Mouse (Mus musculus) cerebellum, postnatal 10 days (tissue): Measurements from ENCODE around the gene Ecpas.

Source experiments
- DNase-seq, 2 experiments: peaks; one replicate each; pipeline ENCODE4 v3.0.0; 2021; ENCODE audit warnings: mixed read lengths in 2 of 2

The Ecpas gene

DNA sequence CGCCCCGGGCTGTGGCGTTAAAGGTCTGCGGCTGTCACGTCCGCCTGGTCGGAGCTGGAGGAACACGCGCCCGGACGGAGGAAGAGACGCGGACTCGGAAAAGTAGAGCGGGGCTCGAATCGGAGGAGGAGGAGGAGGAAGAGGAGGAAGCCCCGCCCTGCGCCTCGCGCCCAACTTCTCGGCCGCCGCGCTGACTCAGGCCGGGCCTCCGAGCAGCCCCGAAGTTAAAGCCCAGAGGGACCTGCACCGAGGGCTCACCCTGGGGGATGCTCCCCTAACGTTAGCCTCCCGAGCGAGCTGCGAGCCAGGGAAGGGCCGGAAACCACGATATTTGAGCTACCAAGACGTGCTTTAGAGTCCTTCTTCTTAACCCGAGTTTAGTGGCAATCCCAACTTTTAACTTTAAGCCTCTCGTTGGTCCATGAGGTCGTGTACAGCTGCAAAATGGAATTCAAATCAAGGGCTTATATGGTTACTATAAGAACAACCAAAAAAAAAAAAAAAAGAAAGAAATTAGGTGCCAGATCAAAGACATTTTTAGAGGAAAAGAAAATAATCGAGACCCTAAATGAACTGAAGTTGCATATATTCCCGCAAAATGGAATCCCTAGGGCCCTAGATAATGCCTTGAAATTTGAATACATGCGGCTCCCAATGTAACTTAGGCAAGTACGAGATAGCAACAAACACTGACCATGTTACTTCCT, at the start of gene Ecpas:
Gene Ecpas, minus strand, starts transcription at position 121 of the 707 bp plus-strand sequence.
- DNase-seq = peak; percentile 79 to 83

GRCm38 (mm10) chr4:58961719-58962118, 49.2 kb upstream of the Ecpas start:
- no peak for DNase-seq

GRCm38 (mm10) chr4:58952630-58953029, 40.1 kb upstream of the Ecpas start:
- DNase-seq = no peak

- no peak for DNase-seq
These were observed 35.8 kb upstream of the Ecpas start for GRCm38 (mm10) chr4:58948391-58948790.

DNA sequence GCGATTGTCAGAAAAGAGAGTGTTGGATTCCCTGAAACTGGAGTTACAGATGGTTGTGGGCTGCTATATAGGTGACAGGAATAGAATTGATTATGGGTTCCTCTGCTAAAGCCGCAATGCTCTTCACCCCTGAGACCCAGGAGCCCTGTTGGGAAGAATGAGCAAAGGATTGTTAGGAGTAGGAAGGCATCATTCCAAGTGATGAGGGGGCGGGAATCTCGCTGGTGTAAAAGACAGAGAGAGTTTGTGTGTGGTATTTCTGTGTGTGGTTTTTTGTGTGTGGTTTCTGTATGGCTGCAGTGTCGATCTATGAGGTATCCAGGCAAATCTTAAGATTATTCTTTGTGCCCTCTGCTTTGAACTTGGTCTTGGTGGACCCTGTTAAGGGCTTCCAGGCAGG, 32.1 kb upstream of the Ecpas start:
- no peak for DNase-seq

- DNase-seq = no peak
These were observed 31.6 kb upstream of the Ecpas start for GRCm38 (mm10) chr4:58944206-58944553.

DNA sequence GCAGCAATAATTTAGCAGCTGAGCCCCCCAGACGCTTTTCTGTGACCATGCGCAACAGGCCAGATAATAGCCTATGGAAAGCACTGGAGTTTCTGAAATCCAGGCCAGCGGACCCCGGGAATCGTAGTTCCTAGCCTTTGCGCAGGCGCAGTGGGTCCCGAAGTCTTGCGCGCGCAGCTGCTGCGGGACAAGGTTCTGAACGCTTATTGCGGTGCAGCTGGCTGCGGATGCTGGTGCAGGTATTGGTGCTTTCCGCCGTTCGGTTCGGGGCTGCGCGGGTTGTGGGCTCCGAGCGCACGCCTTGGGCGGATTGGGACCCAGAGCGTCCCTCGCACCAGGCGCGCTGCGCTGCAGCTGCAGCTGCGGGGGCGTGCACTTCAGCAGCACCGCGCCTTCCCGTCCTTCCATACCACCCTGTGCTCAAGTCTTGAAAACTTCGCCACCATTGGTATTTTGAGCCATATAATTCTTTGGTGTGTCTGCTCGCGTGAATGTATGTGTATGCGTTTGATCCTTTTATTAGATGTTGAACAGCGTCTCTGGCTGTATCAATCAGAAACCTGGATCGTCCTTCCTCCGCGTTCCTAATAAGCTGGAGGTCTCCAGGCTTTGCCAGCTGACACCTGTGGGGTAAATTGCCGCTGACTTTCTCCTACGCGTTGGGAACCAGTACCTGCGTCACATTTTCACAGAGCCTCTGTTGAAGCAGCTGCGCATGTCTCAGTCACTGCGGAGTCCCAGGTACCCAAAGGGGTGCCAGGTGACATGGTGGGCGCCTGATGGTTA, 31.1 kb upstream of the Ecpas start, which contains the start of gene Zkscan16:
Gene Zkscan16, plus strand, starts transcription at position 209 of the 786 bp plus-strand sequence.
- peak; percentile 92 to 94 for DNase-seq

GRCm38 (mm10) chr4:58942942-58943341, 30.4 kb upstream of the Ecpas start:
- no peak for DNase-seq

DNA sequence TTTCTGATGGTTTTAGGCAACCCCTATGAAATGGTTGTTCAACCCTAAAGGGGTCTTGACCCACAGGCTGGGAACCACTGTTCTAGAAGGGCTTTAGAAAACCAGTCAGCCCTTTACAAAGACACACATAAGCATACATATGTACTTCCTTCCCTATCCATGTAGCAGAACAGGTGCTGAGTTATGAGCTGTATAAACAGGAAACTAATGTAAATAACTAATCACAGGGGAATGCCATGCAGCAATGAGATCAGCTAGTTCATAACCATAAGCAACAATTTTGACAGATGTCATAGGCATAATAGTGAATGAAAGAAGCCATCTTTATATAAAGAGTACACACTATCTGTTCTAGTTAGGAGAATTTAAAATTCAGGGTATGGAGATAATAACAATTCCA, 29.1 kb upstream of the Ecpas start:
- no peak for DNase-seq

DNA sequence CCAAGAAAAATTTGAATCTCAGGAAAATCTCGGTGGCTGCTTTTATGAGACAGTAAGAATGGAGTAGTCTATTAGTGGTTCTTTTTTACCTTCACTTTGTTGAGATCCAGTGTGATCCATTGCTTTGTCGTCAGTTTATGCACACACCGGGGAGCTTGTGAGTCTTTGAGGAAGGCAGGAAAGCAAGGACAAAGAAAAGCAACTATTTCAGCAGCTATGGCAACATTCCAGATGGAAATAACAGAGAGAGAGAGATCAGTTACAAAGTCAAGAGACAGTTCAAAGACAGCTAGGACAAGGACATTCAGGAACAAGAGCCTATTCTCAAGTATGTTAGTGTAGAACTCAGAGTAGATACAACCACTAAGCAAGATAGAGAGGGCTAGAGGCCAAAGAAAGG, 23.3 kb upstream of the Ecpas start:
- no peak for DNase-seq

- peak; percentile 85 to 87 for DNase-seq
These were observed 22.4 kb upstream of the Ecpas start for GRCm38 (mm10) chr4:58934746-58935476.

DNA sequence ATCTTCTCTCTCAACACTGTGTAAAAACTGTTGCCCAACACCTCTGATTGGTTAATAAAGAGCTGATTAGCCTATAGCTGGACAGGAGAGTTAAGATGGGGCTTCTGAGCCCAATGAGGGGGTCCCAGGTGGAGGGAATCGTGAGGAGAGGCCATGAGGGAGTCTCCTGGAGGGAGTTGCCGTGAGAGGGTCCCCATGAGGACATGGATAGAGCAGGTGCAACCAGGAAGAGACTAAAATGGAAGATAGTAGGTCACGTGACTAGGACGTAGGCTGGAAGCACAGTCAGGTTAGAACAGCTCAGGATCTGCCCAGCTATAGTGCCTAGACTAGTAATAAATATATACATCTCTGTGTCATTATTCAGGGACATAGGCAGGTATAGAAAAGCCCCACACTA, 21.8 kb upstream of the Ecpas start:
- no peak for DNase-seq

DNA sequence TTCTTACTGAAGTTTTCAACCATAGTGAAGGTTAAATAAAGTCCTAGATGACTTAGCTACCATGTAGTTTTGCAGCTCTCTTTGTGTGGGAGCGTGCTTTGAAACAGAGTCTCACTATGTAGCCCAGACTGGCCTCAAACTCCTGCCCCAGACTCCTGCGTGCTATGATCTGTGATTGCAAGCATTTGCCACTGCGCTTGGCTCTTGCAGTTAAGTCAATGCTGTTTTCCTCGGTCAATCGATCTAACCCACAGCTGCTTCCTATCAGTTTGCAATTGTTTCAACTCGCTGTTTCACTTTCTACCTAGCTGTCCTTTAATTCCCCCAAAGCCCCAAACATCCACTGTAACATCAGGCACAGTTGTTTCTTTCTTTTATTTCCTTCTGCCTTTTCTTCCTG, 20.0 kb upstream of the Ecpas start:
- DNase-seq = no peak

DNA sequence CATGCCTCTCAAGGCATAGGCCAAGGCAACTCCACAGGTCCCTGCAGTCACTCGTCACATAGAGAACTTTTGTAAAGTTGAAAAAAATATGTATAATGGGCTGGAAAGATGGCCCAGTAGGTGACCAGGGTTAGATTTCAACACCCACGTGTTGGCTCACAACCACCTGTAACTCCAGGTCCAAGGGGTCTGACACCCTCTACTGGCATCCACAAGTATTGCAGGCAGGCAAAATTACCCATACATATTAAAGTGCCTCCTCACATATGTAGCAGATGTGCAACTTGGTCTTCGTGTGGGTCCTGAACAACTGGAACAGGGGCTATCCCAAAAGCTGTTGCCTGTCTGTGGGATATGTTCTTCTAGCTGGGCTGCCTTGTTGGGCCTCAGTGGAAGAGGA, 15.1 kb upstream of the Ecpas start:
- DNase-seq = no peak

DNA sequence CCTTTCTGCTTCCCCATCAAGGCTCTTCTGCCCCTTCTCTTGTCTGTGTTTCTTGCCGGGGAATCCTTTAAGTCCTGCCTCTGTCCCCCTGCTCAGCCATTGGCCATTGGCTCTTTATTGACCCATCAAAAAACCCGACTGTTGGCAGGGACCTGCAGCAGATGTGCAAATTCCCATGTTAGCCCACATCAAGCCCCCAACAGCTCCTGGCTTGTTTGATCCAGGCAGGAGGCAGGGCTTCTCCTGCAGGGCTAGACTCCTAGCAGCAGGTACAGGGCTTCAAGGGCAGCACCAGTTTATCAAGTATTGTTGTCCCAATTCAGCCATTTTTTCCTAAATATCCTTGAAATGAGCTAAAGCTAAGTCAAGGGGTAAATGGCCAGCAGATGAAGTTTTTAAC, 13.6 kb upstream of the Ecpas start:
- no peak for DNase-seq

DNA sequence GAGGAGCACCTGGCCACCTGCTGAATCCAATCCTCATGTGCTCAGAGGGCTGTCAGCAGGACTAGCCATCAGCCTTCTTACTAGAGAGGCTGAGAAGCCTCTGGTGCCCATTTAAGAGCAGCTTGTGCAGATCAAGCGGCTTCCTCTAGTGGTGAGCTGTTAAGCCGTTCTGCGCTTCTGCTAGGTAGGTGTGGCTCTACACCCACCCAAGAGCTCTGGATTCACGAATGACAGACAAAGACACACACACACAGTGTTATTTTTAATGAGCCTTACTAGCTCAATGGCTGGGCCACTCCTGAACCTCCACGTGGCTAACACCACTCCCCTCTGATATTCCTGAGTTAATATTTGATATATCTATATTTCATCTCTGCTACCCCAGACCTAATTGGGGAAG, 13.1 kb upstream of the Ecpas start:
- DNase-seq = no peak

DNA sequence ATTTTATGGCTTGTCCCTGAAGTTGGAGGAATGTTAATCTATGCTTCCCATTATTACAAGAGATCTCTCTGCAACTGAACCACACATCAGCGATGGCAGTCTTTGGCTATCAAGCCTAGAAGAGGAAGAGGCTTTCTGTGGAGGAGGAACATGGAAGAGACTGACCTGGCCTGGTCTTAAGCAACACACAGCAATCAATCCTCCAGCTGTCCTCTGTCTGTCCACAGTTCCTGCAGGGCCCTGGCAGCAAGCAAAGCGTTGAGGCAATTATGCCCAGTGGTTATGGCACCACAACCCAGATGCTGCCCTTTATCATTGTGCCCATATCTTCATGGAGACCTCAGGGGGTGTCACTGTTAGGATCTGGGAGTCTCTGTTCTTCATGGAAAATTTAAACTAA, 11.4 kb upstream of the Ecpas start:
- DNase-seq = no peak

DNA sequence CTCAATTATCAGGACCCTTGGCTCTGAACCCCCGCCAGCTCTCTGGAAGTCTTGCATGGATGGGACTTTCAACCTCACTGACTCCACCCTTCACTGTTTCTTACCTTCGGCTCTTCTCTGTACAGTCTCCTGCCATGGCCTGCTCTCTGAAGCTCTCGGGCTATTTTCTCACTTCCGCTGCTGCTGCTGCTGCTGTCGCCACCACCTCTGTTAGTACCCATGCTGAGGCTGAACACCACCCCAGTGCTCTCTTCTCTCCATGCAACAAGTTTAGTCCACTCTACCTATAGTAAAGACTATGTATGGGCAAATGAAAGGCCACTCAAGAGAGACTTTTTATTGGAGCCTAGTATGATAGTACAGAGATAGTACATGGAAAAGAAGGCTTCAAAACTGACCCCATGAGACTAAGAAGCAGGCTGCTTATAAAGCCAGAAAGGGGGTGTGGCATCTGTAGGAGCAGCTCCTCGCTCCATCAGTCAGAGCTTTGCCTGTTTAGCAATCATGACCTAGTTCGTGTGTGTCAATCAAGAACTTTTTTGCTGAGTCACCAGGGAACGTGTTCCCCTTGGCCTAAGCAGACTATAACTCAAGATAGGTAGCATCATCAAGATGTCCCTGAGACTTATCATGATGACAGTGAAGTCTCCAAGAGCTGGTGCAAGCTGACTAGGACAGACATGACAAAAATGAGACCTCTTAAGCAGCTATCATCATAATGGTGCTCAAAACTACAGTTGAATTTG, 2.7 kb upstream of the Ecpas start:
- no peak for DNase-seq

- DNase-seq = no peak
These were observed 932 bp upstream of the Ecpas start for GRCm38 (mm10) chr4:58913336-58914026.

DNA sequence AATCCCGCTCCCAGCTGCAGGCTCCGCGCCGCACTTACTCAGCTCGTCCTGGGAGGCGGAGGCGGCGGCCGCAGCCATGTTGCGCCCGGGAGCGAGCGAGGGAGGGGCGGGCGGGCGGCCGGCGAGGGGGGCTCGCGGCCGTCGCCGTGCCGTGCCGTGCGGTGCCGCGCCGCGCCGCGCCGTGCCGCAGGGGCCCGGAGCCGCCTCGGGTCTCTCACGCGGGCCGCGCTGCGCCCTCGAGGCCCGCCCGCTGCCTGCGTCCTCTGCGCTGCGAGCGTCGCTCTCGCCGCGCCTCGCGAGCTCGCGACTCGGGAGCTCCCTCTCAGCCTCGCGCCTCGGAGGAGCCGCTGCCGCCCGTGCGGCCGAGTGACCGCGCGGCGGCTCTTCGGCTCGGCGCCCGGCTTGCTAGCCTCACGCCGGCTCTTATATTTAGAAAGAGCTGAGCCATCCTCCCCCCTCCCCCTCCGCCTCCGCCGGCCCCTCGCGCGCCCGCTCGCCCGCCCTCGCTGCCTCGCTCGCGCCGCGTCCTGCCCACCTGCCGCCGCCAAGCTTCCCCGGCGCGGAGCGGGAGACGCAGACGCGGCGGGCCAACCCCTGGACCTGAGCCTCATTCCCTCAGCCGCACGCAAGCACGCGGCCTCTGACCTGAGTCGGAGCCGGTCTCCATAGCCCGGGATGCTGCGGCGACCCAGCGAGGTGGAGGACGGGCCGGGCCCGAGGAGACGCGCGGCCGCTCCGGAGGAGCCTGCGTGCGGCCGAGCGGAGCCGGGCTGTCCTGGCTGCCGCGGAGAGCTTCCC, 519 bp downstream of the Ecpas start:
- peak; percentile 85 to 86 for DNase-seq

DNA sequence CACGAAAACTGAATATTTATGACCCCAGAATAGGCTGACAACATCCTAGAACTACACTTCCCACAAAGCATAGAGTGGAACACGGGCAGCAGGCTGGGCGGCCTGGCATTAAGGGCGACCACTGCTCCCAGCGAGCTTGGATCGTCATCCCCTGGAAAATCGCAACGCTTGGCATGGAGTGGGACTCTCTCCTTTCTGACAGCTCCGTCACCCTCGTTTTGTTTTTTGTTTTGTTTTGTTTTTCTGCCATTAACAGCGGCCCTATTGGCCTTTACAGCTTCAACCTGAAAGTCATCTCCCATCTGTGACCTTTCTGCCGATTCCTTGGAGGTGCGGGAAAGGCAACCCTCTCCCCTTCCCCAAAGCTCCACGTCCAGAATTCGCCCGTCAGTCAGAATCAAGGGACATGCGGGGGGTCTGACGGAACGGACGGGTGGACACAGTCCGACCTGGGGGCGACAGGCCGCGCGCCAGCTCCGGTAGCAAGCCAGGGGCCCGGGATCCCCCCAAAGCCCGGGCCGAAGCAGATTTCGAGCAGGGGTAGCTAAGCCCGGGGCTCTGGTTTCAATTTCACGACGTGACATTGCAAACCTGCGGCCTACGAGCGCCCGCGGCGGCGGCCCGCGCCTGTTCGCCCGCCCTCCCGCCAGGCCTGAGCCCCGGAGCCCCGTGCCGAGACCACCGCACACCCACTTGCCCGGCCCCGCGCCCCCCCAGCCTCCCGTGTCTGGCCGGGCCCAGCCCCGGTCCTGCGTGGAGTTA, 1.3 kb downstream of the Ecpas start:
- peak; percentile 87 to 88 for DNase-seq
